Mouse (Mus musculus) C2C12 (cell line): ENCODE results near the gene Anxa8.

Experiments
- CEBPB ChIP-seq: IDR thresholded peaks from one replicate; pipeline ENCODE4 v1.6.1; 2011; ENCODE audit warnings: low read depth, mild to moderate bottlenecking, control low read depth, moderate library complexity
- CTCF ChIP-seq: IDR thresholded peaks from one replicate; pipeline ENCODE4 v1.5.1; 2011; ENCODE audit not compliant: control insufficient read depth, insufficient read depth, insufficient read length
- FOSL1 ChIP-seq: IDR thresholded peaks from one replicate; pipeline ENCODE4 v1.8.0; 2011; ENCODE audit warnings: mild to moderate bottlenecking, low read length; ENCODE audit not compliant: poor library complexity, insufficient read depth, severe bottlenecking
- MAX ChIP-seq: IDR thresholded peaks from one replicate; pipeline ENCODE4 v1.6.1; 2011; ENCODE audit warnings: mild to moderate bottlenecking, control low read depth
- MYOG ChIP-seq: IDR thresholded peaks from one replicate; pipeline ENCODE4 v1.6.1; 2011; ENCODE audit not compliant: control insufficient read depth, insufficient read length; ENCODE audit errors: extremely low read depth
- USF1 ChIP-seq: IDR thresholded peaks from one replicate; pipeline ENCODE4 v1.6.1; 2011; ENCODE audit warnings: low read depth, mild to moderate bottlenecking, control low read depth, moderate library complexity

GRCm38 (mm10) chr14:34050101-34050779 lies 35.5 kb upstream of the Anxa8 start:
- TF ChIP-seq CTCF: no peak
- no peak for TF ChIP-seq CEBPB
- no peak for TF ChIP-seq MYOG
- no peak for TF ChIP-seq USF1
- no peak for TF ChIP-seq FOSL1
- TF ChIP-seq MAX: no peak
